Mouse (Mus musculus) hindbrain, embryonic 15.5 days (tissue): ENCODE results near the gene Naa35. TPM values are rescaled to one million over a fixed set of nuclear protein-coding genes. Genes with fewer than 3 reads are reported as not detected.

Experiments
- ATAC-seq: fragments of 200-750 bp; cut with Nextera tagmentation; 2 replicates; pipeline ENCODE4 v1.8.0; 2017; ENCODE audit warnings: low read depth, moderate number of reproducible peaks, moderate TSS enrichment; ENCODE audit not compliant: low FRiP score
- H3K27ac ChIP-seq: fragments of 300-500 bp; sonication (generic); replicated peaks from 2 replicates; pipeline ENCODE4 v1.5.1; 2015; ENCODE audit warnings: mild to moderate bottlenecking, inconsistent platforms
- H3K27me3 ChIP-seq: fragments of 300-500 bp; sonication (generic); 2 replicates; pipeline ENCODE4 v1.6.1; 2015; ENCODE audit warnings: control low read depth, inconsistent platforms
- H3K36me3 ChIP-seq: fragments of 300-500 bp; sonication (generic); 2 replicates; pipeline ENCODE4 v1.6.1; 2015; ENCODE audit warnings: control low read depth, inconsistent platforms
- H3K4me1 ChIP-seq: fragments of 300-500 bp; sonication (generic); replicated peaks from 2 replicates; pipeline ENCODE4 v1.6.1; 2015; ENCODE audit warnings: control low read depth, inconsistent platforms
- H3K4me2 ChIP-seq: fragments of 300-500 bp; sonication (generic); 2 replicates; pipeline ENCODE4 v1.6.1; 2015; ENCODE audit warnings: moderate library complexity, mild to moderate bottlenecking, inconsistent platforms
- H3K4me3 ChIP-seq: fragments of 300-500 bp; sonication (generic); 2 replicates; pipeline ENCODE4 v1.5.1; 2015; ENCODE audit warnings: mild to moderate bottlenecking, inconsistent platforms
- H3K9ac ChIP-seq: fragments of 300-500 bp; sonication (generic); 2 replicates; pipeline ENCODE4 v1.6.1; 2015; ENCODE audit warnings: inconsistent platforms
- H3K9me3 ChIP-seq: fragments of 300-500 bp; sonication (generic); 2 replicates; pipeline ENCODE4 v1.6.1; 2016; ENCODE audit warnings: control low read depth, inconsistent platforms
- WGBS: fragments of 180-500 bp; shearing (Covaris S2); methylation state at CpG from one replicate; pipeline ENCODE4 v1.1.7; 2015; 5-methylcytosine and 5-hydroxymethylcytosine counted together
- polyA plus RNA-seq: library from polyadenylated mRNA; unstranded; fragments of >200 nt; fragmentation: Nextera tagmentation; extraction: Ambion mirVana; gene quantifications from 2 replicates; pipeline ENCODE4 v1.2.1, GENCODE M21; 2015

The Naa35 gene
- polyA plus RNA-seq, 1 experiment from 2014 or later: 126 TPM

GRCm38 (mm10) chr13:59646674-59647244 lies 61.7 kb downstream of the Naa35 start:
- no peak overlapping the region for H3K4me2 ChIP-seq
- no peaks in the 10 kb centered on the region for H3K4me1 ChIP-seq
- 53% methylated on average over 11 of the region's 11 CpGs for WGBS
- no peak overlapping the region for H3K27ac ChIP-seq
- H3K27me3 ChIP-seq: no peaks in the 10 kb centered on the region
- H3K4me3 ChIP-seq: no peak overlapping the region
- ATAC-seq: no peak
- no peaks in the 10 kb centered on the region for H3K9me3 ChIP-seq
- H3K36me3 ChIP-seq: no peaks in the 10 kb centered on the region
- H3K9ac ChIP-seq: no peak overlapping the region

GRCm38 (mm10) chr13:59647484-59647883 lies 62.4 kb downstream of the Naa35 start:
- WGBS: 89% methylated on average over 6 of the region's 6 CpGs
- H3K4me3 ChIP-seq: no peak overlapping the region
- H3K36me3 ChIP-seq: no peaks in the 10 kb centered on the region
- H3K4me1 ChIP-seq: peaks cover 2% of the 10 kb centered on the region
- H3K27ac ChIP-seq: no peak overlapping the region
- no peak for ATAC-seq
- H3K9me3 ChIP-seq: no peaks in the 10 kb centered on the region
- H3K9ac ChIP-seq: no peak overlapping the region
- no peak overlapping the region for H3K4me2 ChIP-seq
- H3K27me3 ChIP-seq: no peaks in the 10 kb centered on the region

- Histone ChIP-seq H3K9ac (no peak overlapping the region), H3K4me2 (no peak overlapping the region), H3K4me1 (peaks cover 13% of the 10 kb centered on the region), H3K27ac (no peak overlapping the region), H3K27me3 (no peaks in the 10 kb centered on the region), H3K4me3 (no peak overlapping the region), H3K36me3 (no peaks in the 10 kb centered on the region), H3K9me3 (no peaks in the 10 kb centered on the region)
- ATAC-seq: no peak
- 90% methylated on average over 6 of the region's 6 CpGs for WGBS
Observed at GRCm38 (mm10) chr13:59648598-59648997, 63.5 kb downstream of the Naa35 start.

DNA sequence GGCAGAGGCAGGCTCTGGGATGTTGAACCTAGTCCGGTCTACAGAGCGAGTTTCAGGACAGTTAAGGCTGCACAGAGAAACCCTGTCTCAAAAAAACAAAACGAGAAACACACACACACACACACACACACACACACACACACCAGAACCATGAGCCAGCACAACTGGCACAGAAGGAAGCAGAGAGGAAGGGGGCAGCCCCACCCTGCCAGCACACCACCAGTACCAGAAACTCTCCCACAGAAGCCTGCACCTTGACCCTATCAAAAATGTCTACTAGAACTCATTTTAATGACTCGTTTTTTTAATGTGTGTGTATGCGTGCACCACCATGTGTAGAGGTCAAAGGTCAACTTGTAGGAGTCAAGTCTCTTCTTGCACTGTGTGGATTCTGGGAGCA lies 64.7 kb downstream of the Naa35 start:
- no peak overlapping the region for H3K4me3 ChIP-seq
- peaks cover 13% of the 10 kb centered on the region for H3K4me1 ChIP-seq
- 79% methylated on average over 5 of the region's 5 CpGs for WGBS
- H3K9ac ChIP-seq: no peak overlapping the region
- H3K4me2 ChIP-seq: no peak overlapping the region
- no peak for ATAC-seq
- no peaks in the 10 kb centered on the region for H3K9me3 ChIP-seq
- H3K36me3 ChIP-seq: no peaks in the 10 kb centered on the region
- no peak overlapping the region for H3K27ac ChIP-seq
- H3K27me3 ChIP-seq: no peaks in the 10 kb centered on the region

GRCm38 (mm10) chr13:59652651-59653050 lies 67.6 kb downstream of the Naa35 start:
- H3K4me2 ChIP-seq: no peak overlapping the region
- no peak overlapping the region for H3K9ac ChIP-seq
- no peaks in the 10 kb centered on the region for H3K9me3 ChIP-seq
- H3K4me1 ChIP-seq: peaks cover 19% of the 10 kb centered on the region
- H3K36me3 ChIP-seq: no peaks in the 10 kb centered on the region
- no peak for ATAC-seq
- no peaks in the 10 kb centered on the region for H3K27me3 ChIP-seq
- WGBS: 26% methylated on average over 5 of the region's 5 CpGs
- H3K4me3 ChIP-seq: no peak overlapping the region
- H3K27ac ChIP-seq: peak overlapping the region; percentile 7; the same call in 1 of the 2 replicates

GRCm38 (mm10) chr13:59653136-59653535 lies 68.1 kb downstream of the Naa35 start:
- peaks cover 19% of the 10 kb centered on the region for H3K4me1 ChIP-seq
- WGBS: 45% methylated on average over 3 of the region's 3 CpGs

DNA sequence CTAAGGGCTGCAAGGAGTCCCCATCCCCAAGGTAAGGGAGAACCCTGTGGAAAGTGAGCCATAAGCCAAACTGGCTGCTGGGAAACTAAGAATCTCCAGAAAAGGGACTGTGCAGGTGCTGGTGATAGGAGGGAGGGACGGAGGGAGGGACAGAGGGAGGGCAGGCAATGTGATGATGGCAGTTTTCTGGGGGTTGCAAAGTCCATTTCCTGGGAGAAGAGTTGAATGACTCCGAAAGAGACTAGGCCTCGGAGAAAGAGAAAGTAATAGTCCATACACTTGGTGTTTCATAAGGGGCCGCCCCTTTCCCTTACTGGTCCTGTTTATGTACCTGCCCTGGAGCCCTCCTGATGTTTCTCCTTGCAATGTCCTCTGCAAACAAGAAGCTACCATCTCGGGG lies 69.4 kb downstream of the Naa35 start:
- no peaks in the 10 kb centered on the region for H3K27me3 ChIP-seq
- no peak for ATAC-seq
- no peak overlapping the region for H3K9ac ChIP-seq
- H3K4me3 ChIP-seq: no peak overlapping the region
- no peak overlapping the region for H3K4me2 ChIP-seq
- H3K27ac ChIP-seq: no peak overlapping the region
- 92% methylated on average over 5 of the region's 5 CpGs for WGBS
- no peaks in the 10 kb centered on the region for H3K36me3 ChIP-seq
- peaks cover 19% of the 10 kb centered on the region for H3K4me1 ChIP-seq
- H3K9me3 ChIP-seq: no peaks in the 10 kb centered on the region

More at GRCm38 (mm10) chr13:59653136-59653535, 68.1 kb downstream of the Naa35 start:
- Histone ChIP-seq H3K27ac (0 out of 2 replicates have a peak overlapping the region, but pooled peaks have one; percentile 7), H3K9ac (no peak overlapping the region), H3K36me3 (no peaks in the 10 kb centered on the region), H3K9me3 (no peaks in the 10 kb centered on the region), H3K4me2 (no peak overlapping the region), H3K4me3 (no peak overlapping the region), H3K27me3 (no peaks in the 10 kb centered on the region)
- ATAC-seq: no peak; the same call in 1 of the 2 replicates

GRCm38 (mm10) chr13:59655718-59656315 lies 70.8 kb downstream of the Naa35 start:
- no peak for ATAC-seq
- Histone ChIP-seq H3K4me2 (no peak overlapping the region), H3K27ac (no peak overlapping the region), H3K4me3 (no peak overlapping the region), H3K4me1 (peaks cover 19% of the 10 kb centered on the region), H3K27me3 (no peaks in the 10 kb centered on the region), H3K36me3 (no peaks in the 10 kb centered on the region), H3K9ac (no peak overlapping the region), H3K9me3 (no peaks in the 10 kb centered on the region)
- WGBS: 89% methylated on average over 15 of the region's 15 CpGs

GRCm38 (mm10) chr13:59656316-59656832 lies 71.3 kb downstream of the Naa35 start:
- H3K27ac ChIP-seq: 0 out of 2 replicates have a peak overlapping the region, but pooled peaks have one; percentile 41
- H3K36me3 ChIP-seq: no peaks in the 10 kb centered on the region
- 51% methylated on average over 10 of the region's 10 CpGs for WGBS
- H3K4me1 ChIP-seq: peaks cover 19% of the 10 kb centered on the region
- no peak for ATAC-seq
- no peak overlapping the region for H3K4me3 ChIP-seq
- H3K27me3 ChIP-seq: no peaks in the 10 kb centered on the region
- H3K9me3 ChIP-seq: no peaks in the 10 kb centered on the region
- H3K9ac ChIP-seq: no peak overlapping the region
- no peak overlapping the region for H3K4me2 ChIP-seq

DNA sequence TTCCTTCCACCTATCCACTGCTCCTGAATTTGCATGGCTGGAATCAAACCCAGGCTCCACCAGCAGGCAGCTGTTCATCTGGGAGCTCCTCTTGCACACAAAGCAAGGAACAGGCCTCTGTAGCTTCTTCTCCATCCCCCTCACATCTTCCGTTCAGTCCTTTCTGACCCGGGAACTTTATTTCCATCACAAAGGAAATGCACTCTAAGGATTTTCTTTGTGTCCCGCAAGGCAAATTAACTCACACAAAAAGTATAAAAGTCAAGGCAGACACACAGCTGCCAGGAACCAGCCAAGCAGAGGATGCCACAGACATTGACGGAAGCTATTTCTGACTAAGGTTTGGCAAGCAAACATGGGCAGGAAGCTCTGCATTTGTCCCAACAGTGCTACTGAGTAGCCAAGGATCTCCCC lies 71.9 kb downstream of the Naa35 start:
- H3K9ac ChIP-seq: no peak overlapping the region
- H3K4me2 ChIP-seq: no peak overlapping the region
- H3K36me3 ChIP-seq: no peaks in the 10 kb centered on the region
- 8% methylated on average over 4 of the region's 4 CpGs for WGBS
- no peaks in the 10 kb centered on the region for H3K27me3 ChIP-seq
- no peak overlapping the region for H3K4me3 ChIP-seq
- ATAC-seq: no peak
- 0 out of 2 replicates have a peak overlapping the region, but pooled peaks have one; percentile 41 for H3K27ac ChIP-seq
- no peaks in the 10 kb centered on the region for H3K9me3 ChIP-seq
- H3K4me1 ChIP-seq: peaks cover 19% of the 10 kb centered on the region

GRCm38 (mm10) chr13:59657781-59658180 lies 72.7 kb downstream of the Naa35 start:
- Histone ChIP-seq H3K27me3 (no peaks in the 10 kb centered on the region), H3K4me3 (no peak overlapping the region), H3K36me3 (no peaks in the 10 kb centered on the region), H3K4me1 (peaks cover 13% of the 10 kb centered on the region), H3K4me2 (no peak overlapping the region), H3K9ac (no peak overlapping the region), H3K27ac (no peak overlapping the region), H3K9me3 (no peaks in the 10 kb centered on the region)
- 71% methylated on average over 5 of the region's 5 CpGs for WGBS
- no peak for ATAC-seq

GRCm38 (mm10) chr13:59660371-59660770 lies 75.3 kb downstream of the Naa35 start:
- H3K36me3 ChIP-seq: 0 out of 2 replicates have a peak, but pooled peaks cover 3% of the 10 kb centered on the region
- no peaks in the 10 kb centered on the region for H3K9me3 ChIP-seq
- 99% methylated on average over 3 of the region's 3 CpGs for WGBS

More at GRCm38 (mm10) chr13:59660371-59660770, 75.3 kb downstream of the Naa35 start:
- Histone ChIP-seq H3K4me1 (peaks cover 6% of the 10 kb centered on the region), H3K27ac (no peak overlapping the region), H3K9ac (no peak overlapping the region), H3K4me3 (no peak overlapping the region), H3K4me2 (no peak overlapping the region), H3K27me3 (no peaks in the 10 kb centered on the region)
- no peak for ATAC-seq
